Mouse (Mus musculus): Measurements from ENCODE around the gene Pcnx. TPM values are rescaled to one million over a fixed set of nuclear protein-coding genes. Genes with fewer than 3 reads are reported as not detected.

Pcnx gene
- polyA plus RNA-seq, 1 experiment from 2014 or later = 5.1 TPM

DNA sequence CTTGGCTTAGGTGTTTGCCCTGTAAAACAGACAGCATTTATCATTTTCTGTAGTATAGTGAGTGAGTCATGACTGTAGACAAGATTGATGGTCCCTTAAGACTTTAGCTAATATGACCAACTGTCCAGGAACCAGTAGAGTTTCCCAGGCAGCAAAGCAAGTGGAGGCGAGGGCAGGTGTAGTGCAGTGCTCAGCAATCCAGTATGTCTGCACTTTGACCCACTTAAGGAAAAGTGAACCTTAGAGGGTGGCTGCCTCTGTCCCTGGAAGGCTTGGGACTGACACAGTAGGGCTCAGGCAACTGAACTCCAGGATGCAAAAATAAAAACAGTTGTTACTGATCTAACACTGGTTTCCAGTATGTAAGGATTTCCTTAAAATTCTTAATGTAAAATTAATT, 32.1 kb downstream of the Pcnx start:
- 71% methylated on average over 1 of the region's 1 CpGs for WGBS
- no peak for TF ChIP-seq CTCF (IDR thresholded peaks at IDR 0.05; ENCODE audit: low read depth)

DNA sequence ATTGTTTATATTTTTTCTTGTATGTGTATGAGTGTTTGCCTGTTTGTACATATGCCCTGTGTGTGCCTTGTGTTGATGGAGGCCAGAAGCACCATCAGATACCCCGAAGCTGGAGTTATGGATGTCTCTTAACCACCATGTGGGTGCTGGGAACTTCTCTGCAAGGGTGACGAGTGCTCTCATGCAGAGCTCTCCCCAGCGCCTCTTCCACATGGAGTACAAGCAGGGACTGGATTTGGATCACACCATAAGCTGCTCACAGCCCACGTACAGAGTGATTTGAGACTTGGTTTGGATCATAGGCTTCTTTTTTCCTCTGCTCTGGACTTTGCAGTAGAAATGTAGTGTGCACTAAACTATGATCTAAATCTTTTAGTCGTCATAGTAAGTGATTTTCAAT, 34.5 kb downstream of the Pcnx start:
- no peak overlapping the region for H3K4me2 ChIP-seq (replicated peaks; ENCODE audit: low read depth)
- H3K9ac ChIP-seq (ENCODE audit: low read length) = no peak overlapping the region
- H3K27ac ChIP-seq (replicated peaks) = no peak overlapping the region
- no peaks in the 10 kb centered on the region for H3K27me3 ChIP-seq (ENCODE audit: control insufficient read depth, insufficient read depth, low read length)
- H3K4me1 ChIP-seq (replicated peaks; ENCODE audit: control insufficient read depth, insufficient read depth) = no peaks in the 10 kb centered on the region
- H3K36me3 ChIP-seq (ENCODE audit: control insufficient read depth, insufficient read depth, low read length) = no peaks in the 10 kb centered on the region
- TF ChIP-seq CTCF (IDR thresholded peaks at IDR 0.05; ENCODE audit: low read depth) = no peak
- no peak for TF ChIP-seq EP300 (optimal IDR thresholded peaks at IDR 0.05)
- ATAC-seq (ENCODE audit: low FRiP score, low TSS enrichment) (no peak), DNase-seq (ENCODE audit: low spot score) (no peak)
- no peaks in the 10 kb centered on the region for H3K9me3 ChIP-seq (ENCODE audit: control insufficient read depth, low read length)
- 88% methylated on average over 5 of the region's 5 CpGs for WGBS
- H3K4me3 ChIP-seq (ENCODE audit: low read depth, low read length) = no peak overlapping the region

More for the DNA sequence above, 32.1 kb downstream of the Pcnx start:
- DNase-seq (ENCODE audit: low spot score) (no peak), ATAC-seq (ENCODE audit: low FRiP score, low TSS enrichment) (peak; percentile 60)
- H3K36me3 ChIP-seq (ENCODE audit: control insufficient read depth, insufficient read depth, low read length) = no peaks in the 10 kb centered on the region
- H3K4me2 ChIP-seq (replicated peaks; ENCODE audit: low read depth) = no peak overlapping the region
- H3K9ac ChIP-seq (ENCODE audit: low read length) = no peak overlapping the region
- H3K27ac ChIP-seq (replicated peaks) = no peak overlapping the region
- no peaks in the 10 kb centered on the region for H3K4me1 ChIP-seq (replicated peaks; ENCODE audit: control insufficient read depth, insufficient read depth)
- H3K9me3 ChIP-seq (ENCODE audit: control insufficient read depth, low read length) = no peaks in the 10 kb centered on the region
- no peaks in the 10 kb centered on the region for H3K27me3 ChIP-seq (ENCODE audit: control insufficient read depth, insufficient read depth, low read length)
- no peak overlapping the region for H3K4me3 ChIP-seq (ENCODE audit: low read depth, low read length)

DNA sequence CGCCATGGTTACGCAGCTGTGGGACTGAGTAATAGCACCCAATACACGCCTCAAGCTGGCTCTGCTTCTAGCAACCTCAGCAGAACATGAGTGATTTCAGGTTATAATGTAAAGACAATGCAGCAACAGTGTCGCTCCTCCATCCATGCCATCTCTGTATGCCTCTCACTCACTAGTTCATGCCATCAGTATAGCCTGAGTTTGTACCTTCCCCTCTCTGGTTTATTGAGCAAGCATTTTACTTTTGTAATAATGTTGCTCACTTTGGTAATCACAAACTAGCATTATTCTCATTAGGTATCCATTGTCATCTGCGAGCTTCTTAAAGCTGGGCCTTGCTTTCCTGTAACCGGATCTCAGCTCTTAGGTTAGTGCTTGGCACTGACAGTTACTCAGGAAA, 36.2 kb downstream of the Pcnx start:
- Histone ChIP-seq H3K9ac (ENCODE audit: low read length) (no peak overlapping the region), H3K27ac (replicated peaks) (no peak overlapping the region), H3K4me2 (replicated peaks; ENCODE audit: low read depth) (no peak overlapping the region), H3K4me3 (ENCODE audit: low read depth, low read length) (no peak overlapping the region), H3K4me1 (replicated peaks; ENCODE audit: control insufficient read depth, insufficient read depth) (no peaks in the 10 kb centered on the region), H3K9me3 (ENCODE audit: control insufficient read depth, low read length) (no peaks in the 10 kb centered on the region), H3K36me3 (ENCODE audit: control insufficient read depth, insufficient read depth, low read length) (no peaks in the 10 kb centered on the region), H3K27me3 (ENCODE audit: control insufficient read depth, insufficient read depth, low read length) (no peaks in the 10 kb centered on the region)
- TF ChIP-seq CTCF (IDR thresholded peaks at IDR 0.05; ENCODE audit: low read depth) (no peak), EP300 (optimal IDR thresholded peaks at IDR 0.05) (no peak)
- ATAC-seq (ENCODE audit: low FRiP score, low TSS enrichment) (no peak), DNase-seq (ENCODE audit: low spot score) (no peak)
- 91% methylated on average over 6 of the region's 6 CpGs for WGBS

DNA sequence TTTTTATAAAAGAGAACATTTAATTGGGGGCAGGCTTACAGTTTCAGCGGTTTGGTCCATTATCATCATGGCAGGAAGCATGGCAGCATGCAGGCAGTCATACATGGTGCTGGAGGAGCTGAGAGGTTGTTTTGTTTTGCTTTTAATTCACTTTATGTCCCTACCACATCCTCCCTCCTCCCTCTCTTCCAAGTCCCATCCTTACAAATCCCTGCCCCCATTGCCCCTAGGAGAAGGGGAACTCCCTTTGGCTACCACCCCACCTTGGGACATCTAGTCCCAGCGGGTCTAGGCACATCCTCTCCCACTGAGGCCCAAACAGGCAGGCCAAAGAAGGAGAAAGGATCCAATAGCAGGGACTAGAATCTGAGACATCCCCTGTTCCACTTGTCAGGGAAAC, 44.6 kb downstream of the Pcnx start:
- DNase-seq (ENCODE audit: low spot score) = no peak
- TF ChIP-seq EP300 (optimal IDR thresholded peaks at IDR 0.05) (no peak), CTCF (IDR thresholded peaks at IDR 0.05; ENCODE audit: low read depth) (no peak)
- peaks cover 2% of the 10 kb centered on the region; the same call in 1 of the 2 replicates for H3K36me3 ChIP-seq (ENCODE audit: control insufficient read depth, insufficient read depth, low read length)
- H3K4me1 ChIP-seq (replicated peaks; ENCODE audit: control insufficient read depth, insufficient read depth) = no peaks in the 10 kb centered on the region
- H3K27ac ChIP-seq (replicated peaks) = no peak overlapping the region
- no peaks in the 10 kb centered on the region for H3K27me3 ChIP-seq (ENCODE audit: control insufficient read depth, insufficient read depth, low read length)
- H3K4me3 ChIP-seq (ENCODE audit: low read depth, low read length) = no peak overlapping the region
- no peak overlapping the region for H3K4me2 ChIP-seq (replicated peaks; ENCODE audit: low read depth)
- H3K9me3 ChIP-seq (ENCODE audit: control insufficient read depth, low read length) = no peaks in the 10 kb centered on the region
- H3K9ac ChIP-seq (ENCODE audit: low read length) = no peak overlapping the region
- ATAC-seq (ENCODE audit: low FRiP score, low TSS enrichment) = no peak
- WGBS = 86% methylated on average over 2 of the region's 2 CpGs

DNA sequence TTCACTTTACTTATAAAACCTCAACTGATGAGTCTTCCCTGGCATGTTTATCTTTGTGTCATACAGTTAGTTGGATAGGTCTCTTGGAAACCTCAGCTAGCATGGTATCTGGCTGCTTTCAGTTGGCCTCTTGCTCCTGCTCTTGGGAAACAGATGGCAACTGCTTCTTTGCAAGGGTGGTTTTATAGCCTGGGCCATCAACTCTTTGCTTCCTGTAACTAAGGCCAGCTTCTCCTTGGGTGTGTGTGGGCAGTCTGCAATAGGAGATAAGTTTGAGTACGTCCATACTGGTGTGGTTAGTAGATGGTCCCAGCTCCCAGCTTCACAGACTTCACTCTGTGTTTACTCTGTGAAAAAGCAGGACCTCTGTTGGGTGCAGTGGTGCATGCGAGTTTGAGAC, 46.0 kb downstream of the Pcnx start:
- Histone ChIP-seq H3K27me3 (ENCODE audit: control insufficient read depth, insufficient read depth, low read length) (no peaks in the 10 kb centered on the region), H3K4me3 (ENCODE audit: low read depth, low read length) (no peak overlapping the region), H3K4me2 (replicated peaks; ENCODE audit: low read depth) (no peak overlapping the region), H3K27ac (replicated peaks) (no peak overlapping the region), H3K9me3 (ENCODE audit: control insufficient read depth, low read length) (no peaks in the 10 kb centered on the region), H3K36me3 (ENCODE audit: control insufficient read depth, insufficient read depth, low read length) (peaks cover 2% of the 10 kb centered on the region; the same call in 1 of the 2 replicates), H3K9ac (ENCODE audit: low read length) (no peak overlapping the region), H3K4me1 (replicated peaks; ENCODE audit: control insufficient read depth, insufficient read depth) (no peaks in the 10 kb centered on the region)
- DNase-seq (ENCODE audit: low spot score) (no peak), ATAC-seq (ENCODE audit: low FRiP score, low TSS enrichment) (no peak)
- 80% methylated on average over 2 of the region's 2 CpGs for WGBS
- no peak for TF ChIP-seq EP300 (optimal IDR thresholded peaks at IDR 0.05)

DNA sequence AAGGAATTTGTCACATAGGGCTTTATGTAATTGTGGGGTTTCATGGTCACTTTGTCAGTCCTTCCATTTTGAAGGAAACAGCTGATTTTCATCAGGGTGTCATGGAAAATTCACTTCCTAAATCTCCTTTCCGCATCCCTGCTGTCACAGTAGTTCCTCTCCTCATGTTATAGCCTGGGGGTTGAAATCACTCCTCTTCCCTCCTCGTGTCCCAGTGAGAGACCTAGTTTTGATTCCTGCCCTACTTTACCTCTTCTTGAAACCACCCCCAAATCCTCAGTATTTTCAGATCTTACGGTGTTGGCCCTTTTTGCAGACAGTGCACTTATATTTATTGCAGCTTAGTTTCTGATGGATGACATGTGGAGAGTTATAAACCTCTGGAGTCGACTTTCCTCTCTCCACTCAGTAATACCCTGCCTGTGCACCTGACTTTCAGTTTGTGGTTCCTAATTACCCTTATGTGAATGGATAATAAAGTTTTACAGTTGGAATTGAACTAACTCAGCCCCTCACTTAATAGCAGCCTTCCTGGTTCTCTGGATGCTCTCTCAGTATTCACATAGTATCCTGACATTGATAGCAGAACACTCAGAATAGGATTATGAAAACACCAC, 48.0 kb downstream of the Pcnx start:
- H3K4me1 ChIP-seq (replicated peaks; ENCODE audit: control insufficient read depth, insufficient read depth) = no peaks in the 10 kb centered on the region
- H3K27me3 ChIP-seq (ENCODE audit: control insufficient read depth, insufficient read depth, low read length) = no peaks in the 10 kb centered on the region
- H3K27ac ChIP-seq (replicated peaks) = no peak overlapping the region
- TF ChIP-seq CTCF (IDR thresholded peaks at IDR 0.05; ENCODE audit: low read depth) (no peak), EP300 (optimal IDR thresholded peaks at IDR 0.05) (no peak)
- H3K9ac ChIP-seq (ENCODE audit: low read length) = no peak overlapping the region
- ATAC-seq (ENCODE audit: low FRiP score, low TSS enrichment) (no peak), DNase-seq (ENCODE audit: low spot score) (no peak)
- 49% methylated on average over 4 of the region's 4 CpGs for whole genome bisulfite sequencing
- no peak overlapping the region for H3K4me3 ChIP-seq (ENCODE audit: low read depth, low read length)
- H3K36me3 ChIP-seq (ENCODE audit: control insufficient read depth, insufficient read depth, low read length) = peaks cover 2% of the 10 kb centered on the region; the same call in 1 of the 2 replicates
- no peaks in the 10 kb centered on the region for H3K9me3 ChIP-seq (ENCODE audit: control insufficient read depth, low read length)
- H3K4me2 ChIP-seq (replicated peaks; ENCODE audit: low read depth) = no peak overlapping the region

Data from stomach, postnatal 0 days (tissue).